Mouse (Mus musculus): ENCODE results near the gene Fat2.

Gene Fat2

GRCm38 (mm10) chr11:55336101-55336891, at the start of gene Fat2:
Fat2 (minus strand) TSS chr11:55336564.
- no peak for DNase-seq

GRCm38 (mm10) chr11:55383463-55384045, 47.2 kb upstream of the Fat2 start:
- no peak for DNase-seq

GRCm38 (mm10) chr11:55380908-55381307, 44.5 kb upstream of the Fat2 start:
- no peak for DNase-seq

- DNase-seq, result peak; percentile 56 to 64
Measured at GRCm38 (mm10) chr11:55378371-55378770, 42.0 kb upstream of the Fat2 start.

GRCm38 (mm10) chr11:55373838-55374237, 37.5 kb upstream of the Fat2 start:
- no peak for DNase-seq

- DNase-seq, result no peak
Measured at GRCm38 (mm10) chr11:55373373-55373772, 37.0 kb upstream of the Fat2 start.

GRCm38 (mm10) chr11:55372001-55372400, 35.6 kb upstream of the Fat2 start:
- no peak for DNase-seq

GRCm38 (mm10) chr11:55369093-55369471, 32.7 kb upstream of the Fat2 start:
- peak; percentile 36 to 40 for DNase-seq

GRCm38 (mm10) chr11:55368388-55369092, 32.2 kb upstream of the Fat2 start:
- DNase-seq, result peak; percentile 21 to 55

- DNase-seq, result peak; percentile 57 to 58
Measured at GRCm38 (mm10) chr11:55367783-55368182, 31.4 kb upstream of the Fat2 start.

- no peak for DNase-seq
Measured at GRCm38 (mm10) chr11:55365840-55366239, 29.5 kb upstream of the Fat2 start.

GRCm38 (mm10) chr11:55365242-55365641, 28.9 kb upstream of the Fat2 start:
- no peak for DNase-seq

- DNase-seq, result peak in 1 of 2 experiments; percentile 34
Measured at GRCm38 (mm10) chr11:55364662-55365061, 28.3 kb upstream of the Fat2 start.

GRCm38 (mm10) chr11:55358094-55358783, 21.9 kb upstream of the Fat2 start:
- no peak for DNase-seq

- DNase-seq, result no peak
Measured at GRCm38 (mm10) chr11:55356846-55357245, 20.5 kb upstream of the Fat2 start.

GRCm38 (mm10) chr11:55341961-55342371, 5.6 kb upstream of the Fat2 start:
- DNase-seq, result no peak

- DNase-seq, result no peak
Measured at GRCm38 (mm10) chr11:55340789-55341188, 4.4 kb upstream of the Fat2 start.

GRCm38 (mm10) chr11:55337032-55337769, 837 bp upstream of the Fat2 start:
- DNase-seq, result no peak

GRCm38 (mm10) chr11:55335314-55336076, 869 bp downstream of the Fat2 start:
- DNase-seq, result no peak

GRCm38 (mm10) chr11:55334545-55334944, 1.8 kb downstream of the Fat2 start:
- no peak for DNase-seq

GRCm38 (mm10) chr11:55334063-55334462, 2.3 kb downstream of the Fat2 start:
- DNase-seq, result no peak
